Mouse (Mus musculus): ENCODE results near the gene D8Ertd738e. TPM values are rescaled to one million over a fixed set of nuclear protein-coding genes. Genes with fewer than 3 reads are reported as not detected.

D8Ertd738e gene
- polyA plus RNA-seq, 1 experiment, result 193 TPM

DNA sequence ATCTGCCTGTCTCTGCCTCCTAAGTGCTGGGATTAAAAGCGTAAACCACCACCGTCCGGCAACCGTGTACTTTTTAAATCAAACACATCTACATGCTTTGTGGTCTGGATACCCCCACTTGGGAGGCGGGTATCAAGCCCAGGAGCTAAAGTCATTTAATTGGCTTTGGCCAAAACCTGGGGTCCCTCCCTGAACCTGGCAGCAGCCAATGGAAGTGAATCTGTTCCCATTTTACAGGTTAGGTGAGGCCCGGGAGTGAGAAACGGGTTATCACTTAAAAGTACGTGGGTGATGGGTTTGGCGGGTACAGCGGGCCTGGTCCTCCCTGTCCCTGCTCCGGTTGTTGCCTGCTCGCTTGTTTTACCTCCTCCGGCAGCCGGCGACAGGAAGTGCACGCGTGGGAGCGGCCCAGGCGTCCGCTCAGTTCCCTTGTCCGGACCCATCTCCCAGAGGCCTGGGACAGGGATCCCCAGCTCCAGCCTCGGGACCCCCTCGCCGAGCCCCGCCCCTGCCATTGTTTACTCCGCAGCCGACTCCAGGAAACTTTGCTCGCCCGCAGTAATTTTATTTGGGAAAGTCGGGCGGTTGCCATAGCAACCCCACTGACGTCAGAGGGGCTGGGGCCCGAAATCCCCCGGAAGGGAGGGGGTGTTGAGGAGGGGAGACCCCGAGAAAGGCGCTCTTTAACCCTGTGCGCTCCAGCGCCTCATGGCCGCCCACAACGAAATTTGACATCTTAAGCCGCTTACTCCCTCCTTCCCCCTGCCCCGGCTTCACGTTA lies 52.2 kb downstream of the D8Ertd738e start:
- peak overlapping the region; percentile 59 for H3K4me3 ChIP-seq (ENCODE audit: control insufficient read depth, insufficient read depth, low read length)
- WGBS, result 3% methylated on average over 43 of the region's 43 CpGs
- TF ChIP-seq POLR2A (IDR thresholded peaks at IDR 0.05; ENCODE audit: control insufficient read depth, extremely low read depth, insufficient read depth, low read length, poor library complexity) (peak; percentile 50; the same call in 1 of the 2 replicates), CTCF (IDR thresholded peaks at IDR 0.05; ENCODE audit: borderline replicate concordance, control insufficient read depth, extremely low read depth, insufficient read depth, low read length, poor library complexity) (0 out of 2 replicates have a peak, but pooled peaks have one; percentile 13)
- H3K27me3 ChIP-seq (ENCODE audit: control insufficient read depth, insufficient read depth, low read length), result no peaks in the 10 kb centered on the region
- H3K27ac ChIP-seq (ENCODE audit: control insufficient read depth, insufficient read depth, low read length), result peak overlapping the region; percentile 90
- H3K36me3 ChIP-seq (ENCODE audit: control insufficient read depth, insufficient read depth, low read length), result no peaks in the 10 kb centered on the region
- peaks cover 54% of the 10 kb centered on the region for H3K4me1 ChIP-seq (replicated peaks; ENCODE audit: control insufficient read depth, insufficient read depth, low read length)
- peak; percentile 82 for DNase-seq

Other genes starting within 250 kb of the D8Ertd738e start
- gene 1700067K01Rik, start 248.2 kb downstream of the D8Ertd738e start, polyA plus RNA-seq (2012; rRNA removed), result 1.1 and 1.2 TPM in 2 replicates
- 0.32 and 0.43 TPM in 2 replicates for gene 2210011C24Rik, start 237.5 kb downstream of the D8Ertd738e start, polyA plus RNA-seq (2012; rRNA removed)
- 0.32 and 0.43 TPM in 2 replicates for gene Palm3, start 228.2 kb downstream of the D8Ertd738e start, polyA plus RNA-seq (2012; rRNA removed)
- 82.6 and 84.0 TPM in 2 replicates for gene Il27ra, start 207.1 kb downstream of the D8Ertd738e start, polyA plus RNA-seq (2012; rRNA removed)
- 7.1 and 9.1 TPM in 2 replicates for gene Rln3, start 204.7 kb downstream of the D8Ertd738e start, polyA plus RNA-seq (2012; rRNA removed)
- 0.36 and 0.45 TPM in 2 replicates for gene Gm10643, start 184.6 kb downstream of the D8Ertd738e start, polyA plus RNA-seq (2012; rRNA removed)
- 76.1 and 88.8 TPM in 2 replicates for gene Rfx1, start 182.9 kb downstream of the D8Ertd738e start, polyA plus RNA-seq (2012; rRNA removed)
- 190 and 211 TPM in 2 replicates for gene Dcaf15, start 145.0 kb downstream of the D8Ertd738e start, polyA plus RNA-seq (2012; rRNA removed)
- gene Podnl1, start 123.7 kb downstream of the D8Ertd738e start, polyA plus RNA-seq (2012; rRNA removed), result 6.6 and 7.7 TPM in 2 replicates
- gene Cc2d1a, start 101.8 kb downstream of the D8Ertd738e start, polyA plus RNA-seq (2012; rRNA removed), result 49.8 and 54.6 TPM in 2 replicates
- 1.9 and 2.4 TPM in 2 replicates for gene 4930432K21Rik, start 101.7 kb downstream of the D8Ertd738e start, polyA plus RNA-seq (2012; rRNA removed)
- gene Nanos3, start 64.5 kb downstream of the D8Ertd738e start, polyA plus RNA-seq (2012; rRNA removed), result 5.5 and 8.5 TPM in 2 replicates
- gene Zswim4, start 12.7 kb downstream of the D8Ertd738e start, polyA plus RNA-seq (2012; rRNA removed), result 53.0 and 59.0 TPM in 2 replicates
- gene Mri1, start 7.6 kb upstream of the D8Ertd738e start, polyA plus RNA-seq (2012; rRNA removed), result 89.6 and 107 TPM in 2 replicates
- 63.1 and 65.3 TPM in 2 replicates for gene Ccdc130, start 20.7 kb upstream of the D8Ertd738e start, polyA plus RNA-seq (2012; rRNA removed)
- gene Cacna1a, start 138.7 kb upstream of the D8Ertd738e start, polyA plus RNA-seq (2012; rRNA removed), result 10.5 and 26.3 TPM in 2 replicates